Mouse (Mus musculus): ENCODE data around the gene Vwa7. TPM values are rescaled to one million over a fixed set of nuclear protein-coding genes. Genes with fewer than 3 reads are reported as not detected.

The Vwa7 gene
- total RNA-seq, 2 experiments from 2014 or later, result 5.3 to 5.9 TPM

GRCm38 (mm10) chr17:35034896-35035295 is 18.5 kb downstream of the Vwa7 start:
- DNase-seq, result no peak

GRCm38 (mm10) chr17:35039121-35039873 is 22.9 kb downstream of the Vwa7 start:
- no peak for DNase-seq
- intact Hi-C loops (cut with DNase I), result no loop called here

More at GRCm38 (mm10) chr17:35034896-35035295, 18.5 kb downstream of the Vwa7 start:
- intact Hi-C loops (cut with DNase I), result no loop called here

- DNase-seq, result no peak
- intact Hi-C loops (cut with DNase I), result loop anchor here (2.0 kb wide), 1 partner anchor 21 kb away; no protein-coding TSS in a partner anchor
Measured at GRCm38 (mm10) chr17:35043794-35044193, 27.4 kb downstream of the Vwa7 start.

GRCm38 (mm10) chr17:35044904-35045806 is 28.8 kb downstream of the Vwa7 start:
- DNase-seq, result no peak
- intact Hi-C loops (cut with DNase I), result loop anchor here (2.0 kb wide), 1 partner anchor 22 kb away; no protein-coding TSS in a partner anchor

GRCm38 (mm10) chr17:35045807-35046680 is 29.7 kb downstream of the Vwa7 start:
- intact Hi-C loops (cut with DNase I), result loop anchor here (2.0 kb wide), 1 partner anchor 23 kb away; no protein-coding TSS in a partner anchor
- no peak for DNase-seq

GRCm38 (mm10) chr17:35046681-35047455 is 30.5 kb downstream of the Vwa7 start, which contains the start of gene Msh5:
Gene Msh5 (minus strand): TSS chr17:35046745.
- intact Hi-C loops (cut with DNase I), result no loop called here
- DNase-seq, result peak; percentile 97

- intact Hi-C loops (cut with DNase I), result no loop called here
- no peak for DNase-seq
Measured at GRCm38 (mm10) chr17:35047688-35048087, 31.3 kb downstream of the Vwa7 start.

GRCm38 (mm10) chr17:35048149-35048931 is 32.0 kb downstream of the Vwa7 start:
- DNase-seq, result peak in 1 of 2 experiments; percentile 45
- intact Hi-C loops (cut with DNase I), result no loop called here

GRCm38 (mm10) chr17:35048932-35049440 is 32.6 kb downstream of the Vwa7 start:
- no peak for DNase-seq
- intact Hi-C loops (cut with DNase I), result no loop called here

GRCm38 (mm10) chr17:35049561-35050016 is 33.2 kb downstream of the Vwa7 start, which contains the start of gene Clic1:
Gene Clic1 (plus strand): TSS chr17:35049966.
- intact Hi-C loops (cut with DNase I), result no loop called here
- peak; percentile 61 to 67 for DNase-seq

GRCm38 (mm10) chr17:35050126-35050750 is 33.9 kb downstream of the Vwa7 start:
- intact Hi-C loops (cut with DNase I), result no loop called here

GRCm38 (mm10) chr17:35051156-35052086 is 35.0 kb downstream of the Vwa7 start:
- intact Hi-C loops (cut with DNase I), result no loop called here
- DNase-seq, result peak; percentile 80 to 84

More at GRCm38 (mm10) chr17:35050126-35050750, 33.9 kb downstream of the Vwa7 start:
- DNase-seq, result peak; percentile 82 to 83

- no peak for DNase-seq
- intact Hi-C loops (cut with DNase I), result no loop called here
Measured at GRCm38 (mm10) chr17:35052271-35052798, 36.0 kb downstream of the Vwa7 start.

GRCm38 (mm10) chr17:35055691-35056495 is 39.5 kb downstream of the Vwa7 start:
- intact Hi-C loops (cut with DNase I), result no loop called here
- peak in 1 of 2 experiments; percentile 22 for DNase-seq

- intact Hi-C loops (cut with DNase I), result no loop called here
Measured at GRCm38 (mm10) chr17:35057090-35057489, 40.7 kb downstream of the Vwa7 start.

More at GRCm38 (mm10) chr17:35057090-35057489, 40.7 kb downstream of the Vwa7 start:
- DNase-seq, result no peak
